Mouse (Mus musculus) olfactory bulb, adult 2 months (tissue): ENCODE data around the gene Efcab2. TPM values are rescaled to one million over a fixed set of nuclear protein-coding genes. Genes with fewer than 3 reads are reported as not detected.
"Not testable (repeated sequence)": the region's sequence is repeated elsewhere in the genome, so short reads cannot be mapped to it uniquely, and the experiment has no call there.

Experiments used
- H3K27ac ChIP-seq: fragments of 200-500 bp; 2 replicates; pipeline ENCODE4 v1.5.1; 2012; ENCODE audit warnings: low read depth, low read length; ENCODE audit not compliant: insufficient read depth
- H3K4me1 ChIP-seq: fragments of 200-500 bp; 2 replicates; pipeline ENCODE4 v1.6.1; 2012; ENCODE audit warnings: low read length; ENCODE audit not compliant: control insufficient read depth, insufficient read depth
- H3K4me3 ChIP-seq: fragments of 200-500 bp; 2 replicates; pipeline ENCODE4 v1.5.1; 2012; ENCODE audit warnings: mild to moderate bottlenecking, low read depth, low read length, moderate library complexity; ENCODE audit not compliant: insufficient read depth
- CTCF ChIP-seq: fragments of 200-500 bp; IDR thresholded peaks from 2 replicates; pipeline ENCODE4 v1.5.1; 2012; ENCODE audit warnings: low read depth, mild to moderate bottlenecking, low read length, moderate library complexity; ENCODE audit not compliant: insufficient read depth
- POLR2A ChIP-seq: fragments of 200-500 bp; IDR thresholded peaks from 2 replicates; pipeline ENCODE4 v1.6.1; 2012; ENCODE audit warnings: mild to moderate bottlenecking, low read depth, low read length, moderate library complexity; ENCODE audit not compliant: insufficient read depth
- WGBS: fragments of 180-500 bp; shearing (Covaris S2); methylation state at CpG from one replicate; pipeline ENCODE4 v1.1.7; 2018; 5-methylcytosine and 5-hydroxymethylcytosine counted together
- polyA plus RNA-seq: library from polyadenylated mRNA; stranded (reverse); fragments of >200 nt; gene quantifications from 2 replicates; pipeline ENCODE4 v1.2.4, GENCODE M21; 2012; ENCODE audit warnings: low replicate concordance; ENCODE audit not compliant: missing spikeins, insufficient read depth, insufficient read length

Gene Efcab2
- polyA plus RNA-seq, 1 experiment: not detected

- whole genome bisulfite sequencing: 90% methylated on average over 6 of the region's 6 CpGs
- Histone ChIP-seq H3K4me3 (no peak overlapping the region), H3K27ac (no peak overlapping the region), H3K4me1 (0 out of 2 replicates have a peak, but pooled peaks cover 5% of the 10 kb centered on the region)
- TF ChIP-seq CTCF (no peak), POLR2A (no peak)
Observed at GRCm38 (mm10) chr1:178395091-178395490, 10.8 kb upstream of the Efcab2 start.

- 60% methylated on average over 4 of the region's 4 CpGs for WGBS
- Histone ChIP-seq H3K4me1 (0 out of 2 replicates have a peak, but pooled peaks cover 5% of the 10 kb centered on the region), H3K4me3 (no peak overlapping the region), H3K27ac (no peak overlapping the region)
- TF ChIP-seq POLR2A (no peak), CTCF (no peak)
Observed at GRCm38 (mm10) chr1:178396383-178396782, 9.5 kb upstream of the Efcab2 start.

DNA sequence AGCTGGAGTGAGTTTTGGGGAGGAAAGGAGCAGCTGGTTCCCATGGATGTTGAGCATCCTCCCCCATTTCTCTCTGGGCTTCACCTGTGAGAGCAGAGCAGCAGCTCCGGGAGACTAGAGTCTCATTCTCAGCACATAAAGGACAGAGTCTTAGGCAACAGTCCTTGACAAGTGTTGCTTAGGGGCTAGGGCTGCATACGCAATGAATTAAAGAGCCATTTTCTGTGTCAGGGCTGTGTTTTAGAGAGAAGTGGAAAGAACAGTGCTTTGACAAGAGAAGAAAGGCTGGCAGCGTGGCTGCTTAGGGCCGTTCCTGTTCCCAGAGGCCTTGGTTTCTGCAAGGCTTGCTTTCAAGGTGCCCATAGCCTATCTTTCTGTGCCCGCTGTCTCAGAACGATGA lies 6.0 kb upstream of the Efcab2 start:
- no peak overlapping the region for H3K27ac ChIP-seq
- WGBS: 60% methylated on average over 6 of the region's 6 CpGs
- 0 out of 2 replicates have a peak, but pooled peaks cover 5% of the 10 kb centered on the region for H3K4me1 ChIP-seq
- TF ChIP-seq POLR2A: no peak
- TF ChIP-seq CTCF: no peak
- no peak overlapping the region for H3K4me3 ChIP-seq

- Histone ChIP-seq H3K4me1 (0 out of 2 replicates have a peak, but pooled peaks cover 5% of the 10 kb centered on the region), H3K4me3 (no peak overlapping the region), H3K27ac (no peak overlapping the region)
- WGBS: 67% methylated on average over 7 of the region's 7 CpGs
- no peak for TF ChIP-seq CTCF
- TF ChIP-seq POLR2A: no peak
Observed at GRCm38 (mm10) chr1:178400652-178401051, 5.2 kb upstream of the Efcab2 start.

- 92% methylated on average over 6 of the region's 6 CpGs for WGBS
Observed at GRCm38 (mm10) chr1:178401960-178402359, 3.9 kb upstream of the Efcab2 start.

DNA sequence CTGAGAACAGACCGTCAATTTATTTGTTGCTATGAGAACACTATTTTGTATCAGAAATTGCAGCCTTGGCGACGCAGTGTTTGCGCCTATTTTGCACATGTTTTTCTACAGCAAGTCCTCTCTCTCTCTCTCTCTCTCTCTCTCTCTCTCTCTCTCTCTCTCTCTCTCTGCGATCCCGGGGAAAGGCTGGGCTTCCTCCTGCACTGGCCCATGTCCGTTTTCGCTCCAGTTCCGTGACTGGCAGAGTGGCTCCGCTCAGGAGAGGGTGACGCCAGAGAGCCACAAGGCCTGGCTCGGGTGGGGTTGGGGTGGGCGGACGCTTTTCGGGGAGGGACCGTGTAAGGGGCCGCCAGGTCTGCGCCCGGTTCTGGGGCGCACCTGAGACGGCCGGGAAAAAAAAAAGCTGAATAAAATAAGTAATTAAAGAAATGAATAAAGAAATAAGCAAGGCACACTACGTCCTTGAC lies 407 bp upstream of the Efcab2 start:
- H3K27ac ChIP-seq: peak overlapping the region; percentile 99
- 2% methylated on average over 23 of the region's 23 CpGs for WGBS
- no peak for TF ChIP-seq CTCF
- TF ChIP-seq POLR2A: peak; percentile 39; the same call in 1 of the 2 replicates
- no peaks in the 10 kb centered on the region for H3K4me1 ChIP-seq
- H3K4me3 ChIP-seq: peak overlapping the region; percentile 87

More at GRCm38 (mm10) chr1:178401960-178402359, 3.9 kb upstream of the Efcab2 start:
- no peak overlapping the region for H3K27ac ChIP-seq
- no peak for TF ChIP-seq CTCF
- TF ChIP-seq POLR2A: no peak
- H3K4me3 ChIP-seq: no peak overlapping the region
- 0 out of 2 replicates have a peak, but pooled peaks cover 5% of the 10 kb centered on the region for H3K4me1 ChIP-seq

DNA sequence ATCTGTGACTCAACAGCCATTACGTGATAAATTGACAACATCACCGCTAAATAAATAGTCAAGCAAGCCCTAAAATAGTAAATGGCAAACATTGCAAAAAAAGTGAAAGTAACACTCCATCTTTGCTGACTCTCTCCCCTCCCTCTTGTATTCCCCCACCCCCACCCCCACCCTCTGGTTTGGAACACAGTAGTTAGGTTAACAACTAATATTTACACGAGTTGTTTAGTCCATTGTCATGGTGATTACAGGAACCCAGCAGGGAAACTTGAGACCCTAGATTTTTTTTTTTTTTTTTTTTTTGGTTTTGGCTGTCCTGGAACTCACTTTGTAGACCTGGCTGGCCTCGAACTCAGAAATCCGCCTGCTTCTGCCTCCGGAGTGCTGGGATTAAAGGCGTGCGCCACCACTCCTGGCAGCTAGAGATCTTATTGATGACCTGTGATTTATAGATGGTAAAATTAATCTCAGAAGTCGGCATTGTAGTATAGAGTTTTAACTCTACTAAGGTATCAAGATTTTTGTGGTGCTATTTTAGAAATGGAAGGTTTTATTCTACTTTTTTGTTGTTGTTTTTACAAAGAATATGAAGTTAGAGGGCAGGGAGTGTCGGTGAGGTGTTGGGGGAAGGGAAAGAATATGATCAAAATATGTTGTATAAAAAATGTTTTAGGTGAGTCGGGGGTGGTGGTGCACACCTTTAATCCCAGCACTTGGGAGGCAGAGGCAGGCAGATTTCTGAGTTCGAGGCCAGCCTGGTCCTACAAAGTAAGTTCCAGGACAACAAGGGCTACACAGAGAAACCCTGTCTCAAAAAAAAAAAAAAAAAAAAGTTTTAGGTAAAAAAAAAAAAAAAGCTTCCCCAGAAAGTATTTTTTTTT lies 1.1 kb downstream of the Efcab2 start:
- Histone ChIP-seq H3K4me1 (no peaks in the 10 kb centered on the region), H3K4me3 (peak overlapping the region; percentile 87), H3K27ac (peak overlapping the region; percentile 99)
- WGBS: 64% methylated on average over 12 of the region's 12 CpGs
- TF ChIP-seq POLR2A (no peak), CTCF (no peak)

- H3K4me3 ChIP-seq: no peak overlapping the region
- no peak for TF ChIP-seq POLR2A
- TF ChIP-seq CTCF: no peak
- no peaks in the 10 kb centered on the region for H3K4me1 ChIP-seq
- no peak overlapping the region for H3K27ac ChIP-seq
- 69% methylated on average over 2 of the region's 2 CpGs for WGBS
Observed at GRCm38 (mm10) chr1:178407651-178408050, 1.8 kb downstream of the Efcab2 start.

GRCm38 (mm10) chr1:178408901-178409361 lies 3.0 kb downstream of the Efcab2 start:
- 82% methylated on average over 4 of the region's 4 CpGs for WGBS
- no peak for TF ChIP-seq POLR2A
- no peak for TF ChIP-seq CTCF
- no peak overlapping the region for H3K4me3 ChIP-seq

GRCm38 (mm10) chr1:178413367-178413766 lies 7.5 kb downstream of the Efcab2 start:
- H3K4me1 ChIP-seq, H3K4me3 ChIP-seq, H3K27ac ChIP-seq: not testable (repeated sequence)
- 95% methylated on average over 2 of the region's 2 CpGs for WGBS

More at GRCm38 (mm10) chr1:178408901-178409361, 3.0 kb downstream of the Efcab2 start:
- no peak overlapping the region for H3K27ac ChIP-seq
- no peaks in the 10 kb centered on the region for H3K4me1 ChIP-seq
